Mouse (Mus musculus) cerebellum, adult 11 months (tissue): ENCODE results near the gene Cfap100.

ENCODE experiments used
- DNase-seq: peaks from one replicate; pipeline ENCODE4 v3.0.0; 2022

Gene Cfap100

DNA sequence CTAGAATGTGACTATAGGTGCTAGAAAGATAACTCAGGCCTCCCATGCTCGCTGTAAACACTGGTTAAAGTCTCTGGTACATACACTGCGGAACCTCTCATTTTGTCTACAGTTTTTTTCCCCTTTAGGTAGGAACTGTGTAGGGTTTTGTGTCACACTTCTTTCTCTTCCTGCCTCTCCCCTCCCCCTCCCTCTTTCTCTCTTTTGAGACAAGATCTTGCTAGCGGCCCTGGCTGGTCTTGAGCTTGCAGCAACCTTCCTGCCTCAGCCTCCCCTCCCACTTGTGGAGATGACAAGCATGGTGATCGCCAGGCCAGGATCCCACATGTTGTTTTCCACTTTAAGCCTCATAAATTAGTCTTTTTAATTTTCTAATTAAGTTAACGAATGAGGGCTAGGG, 25.2 kb upstream of the Cfap100 start:
- DNase-seq: no peak

DNA sequence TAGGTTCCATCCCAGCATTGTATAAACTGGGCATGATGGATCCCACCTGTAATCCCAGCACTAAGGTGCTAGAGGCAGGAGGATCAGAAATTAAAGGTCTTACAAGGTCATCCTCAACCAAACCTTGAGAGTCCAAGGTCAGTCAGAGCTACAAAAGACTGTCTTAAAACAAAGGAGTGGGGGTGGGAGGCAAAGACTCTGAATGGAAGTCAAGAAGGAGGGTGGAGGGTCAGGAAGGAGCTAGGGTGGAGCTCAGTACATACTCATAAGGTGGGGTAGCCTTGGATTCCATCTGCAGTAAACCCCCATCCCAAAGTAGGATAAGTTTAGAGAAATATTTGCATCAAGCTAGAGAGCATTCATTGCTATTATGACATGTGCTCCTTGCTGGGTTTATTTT, 24.0 kb upstream of the Cfap100 start:
- DNase-seq: no peak

DNA sequence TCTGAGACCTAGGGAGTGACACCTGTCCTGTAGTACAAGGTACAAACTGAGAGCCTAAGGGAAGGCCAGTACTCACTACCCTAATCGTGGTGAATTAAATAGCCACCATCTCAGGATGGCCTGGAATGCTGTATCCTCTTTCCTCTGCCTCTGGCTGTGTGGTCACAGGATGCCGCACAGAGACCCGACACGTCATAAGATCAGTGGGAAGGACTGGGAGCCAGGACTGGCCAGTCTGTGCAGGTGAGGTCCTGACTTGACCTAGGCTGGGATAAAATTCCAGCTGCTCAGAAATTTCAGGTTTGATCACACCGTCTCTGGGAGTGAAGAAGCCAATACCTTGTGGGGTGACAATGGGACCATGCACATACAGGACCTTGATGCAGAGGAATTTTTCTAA, 22.9 kb upstream of the Cfap100 start:
- DNase-seq: no peak

DNA sequence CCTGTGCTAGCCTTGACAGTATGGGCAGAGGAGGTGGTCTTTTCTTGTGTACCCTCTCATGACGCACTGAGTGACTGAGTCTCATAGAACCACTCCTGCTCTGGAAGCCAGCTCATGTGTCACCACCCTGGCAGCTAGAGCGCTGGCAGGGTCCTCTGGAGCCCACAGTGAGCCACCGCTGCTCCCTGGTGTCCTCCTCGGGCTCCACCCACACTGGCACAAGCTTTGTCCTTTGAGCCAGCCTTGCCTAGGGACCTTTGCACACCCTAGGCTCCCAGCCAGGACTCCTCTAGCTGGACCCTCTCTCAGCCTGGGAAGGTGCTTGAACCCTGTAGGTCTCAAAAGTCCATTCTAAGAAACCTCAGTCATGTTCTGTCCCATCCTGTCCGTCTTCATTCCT, 22.1 kb upstream of the Cfap100 start:
- no peak for DNase-seq

DNA sequence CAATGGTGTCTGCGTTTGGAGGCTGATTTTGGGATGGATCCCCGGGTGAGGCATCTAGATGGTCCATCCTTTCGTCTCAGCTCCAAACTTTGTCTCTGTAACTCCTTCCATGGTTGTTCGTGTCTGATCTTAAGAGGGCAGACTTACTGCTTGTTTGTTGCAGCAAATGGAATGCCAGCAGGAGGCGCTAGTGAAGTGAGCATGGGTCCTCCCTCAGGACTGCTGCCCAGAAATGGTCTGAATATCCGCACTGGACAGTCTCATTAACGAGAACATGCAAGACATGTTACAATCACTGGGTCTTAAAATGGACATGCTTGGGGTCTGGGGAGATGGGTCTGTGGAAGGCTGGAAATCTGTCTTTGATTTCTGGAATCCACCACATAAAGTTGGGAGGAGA, 21.6 kb upstream of the Cfap100 start:
- DNase-seq: peak; percentile 82

DNA sequence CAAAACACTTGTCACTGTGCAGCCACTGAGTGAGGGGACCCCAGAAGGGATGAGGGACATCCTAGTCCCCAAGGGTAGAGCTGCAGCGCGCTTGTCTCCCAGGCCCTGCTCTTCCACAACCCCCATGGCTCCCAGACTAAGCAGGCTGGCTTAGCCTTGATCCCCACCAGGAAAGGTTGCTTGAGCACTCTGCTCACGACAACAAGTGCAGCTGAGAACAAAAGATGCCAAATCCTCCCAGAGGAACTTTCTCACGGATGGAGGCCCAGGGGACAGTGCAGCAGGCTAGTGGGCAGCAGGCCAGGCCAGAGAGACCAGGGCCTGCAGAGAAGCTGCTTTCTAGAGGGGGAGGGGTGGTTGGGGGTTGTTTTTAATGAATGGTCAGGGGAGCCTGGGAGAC, 18.3 kb upstream of the Cfap100 start:
- DNase-seq: no peak

DNA sequence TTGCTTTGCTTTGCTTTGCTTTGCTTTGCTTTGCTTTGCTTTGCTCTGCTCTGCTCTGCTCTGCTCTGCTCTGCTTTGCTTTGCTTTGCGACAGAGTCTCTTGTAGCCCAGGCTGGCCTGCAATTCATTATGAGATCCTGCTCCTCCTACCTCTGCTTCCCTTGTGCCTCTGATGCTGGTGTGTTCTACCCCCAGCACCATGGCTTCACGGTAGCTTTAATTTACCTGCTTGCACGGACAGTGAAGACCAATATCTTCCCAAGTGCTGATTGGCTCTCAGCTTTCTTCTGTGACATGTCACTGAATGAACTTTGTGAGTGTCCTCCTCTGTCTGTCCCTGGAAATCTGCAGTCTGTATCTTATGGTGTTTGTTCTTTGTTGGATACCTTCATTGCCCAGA, 8.4 kb upstream of the Cfap100 start:
- DNase-seq: no peak

DNA sequence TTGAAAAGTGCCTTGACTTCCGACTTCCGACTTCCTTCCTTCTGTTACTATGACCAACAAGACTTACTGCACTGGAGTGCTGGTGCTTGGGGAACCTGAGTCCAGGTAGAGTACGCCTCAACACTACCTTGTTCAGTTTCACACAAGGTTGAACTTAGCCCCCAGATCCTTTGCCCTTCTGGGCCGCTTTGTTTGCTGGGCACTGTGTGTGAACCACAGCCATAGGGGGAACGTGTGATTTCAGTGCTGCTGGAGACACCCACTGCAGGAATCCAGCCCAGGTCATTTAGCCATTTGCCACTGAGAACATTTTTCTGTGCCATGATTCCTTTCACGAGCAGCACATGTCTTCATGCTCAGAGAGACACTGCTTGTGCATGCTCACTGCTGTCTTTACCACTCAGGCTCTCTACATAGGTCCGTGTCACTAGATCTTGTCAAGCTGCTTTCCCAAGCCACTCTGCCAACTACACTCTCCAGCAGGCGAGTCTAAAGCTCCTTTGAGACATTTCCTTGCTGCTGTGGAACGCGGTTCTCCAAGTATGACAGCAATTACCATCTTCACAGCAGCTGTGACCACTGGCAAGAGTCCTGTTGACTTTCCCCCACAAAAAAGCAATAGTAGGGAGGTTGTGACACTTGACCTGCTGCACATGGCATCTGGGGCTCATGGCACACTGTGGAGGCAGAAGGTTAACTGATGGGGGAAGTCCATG, 7.8 kb upstream of the Cfap100 start:
- no peak for DNase-seq

DNA sequence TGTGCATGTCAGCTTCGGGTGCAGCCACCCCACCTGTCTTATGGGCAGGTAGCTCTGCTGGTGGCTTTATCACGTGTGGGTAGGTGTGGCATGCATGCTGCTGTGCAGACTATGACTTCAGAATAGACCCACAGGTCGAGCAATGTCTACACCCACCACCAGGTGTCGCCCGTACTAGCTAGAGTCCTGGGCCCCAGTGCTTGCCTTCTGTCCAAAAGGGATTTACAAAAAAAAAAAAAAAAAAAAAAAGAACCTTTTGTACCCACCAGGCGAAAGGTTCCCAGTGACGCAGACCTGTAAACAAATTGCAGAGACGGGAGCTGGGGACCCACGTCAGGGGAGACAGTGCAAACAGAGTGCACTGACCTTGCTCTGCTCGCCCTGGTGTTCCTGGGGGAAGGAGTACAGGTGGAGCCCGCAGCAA, 6.6 kb upstream of the Cfap100 start:
- peak; percentile 80 for DNase-seq

DNA sequence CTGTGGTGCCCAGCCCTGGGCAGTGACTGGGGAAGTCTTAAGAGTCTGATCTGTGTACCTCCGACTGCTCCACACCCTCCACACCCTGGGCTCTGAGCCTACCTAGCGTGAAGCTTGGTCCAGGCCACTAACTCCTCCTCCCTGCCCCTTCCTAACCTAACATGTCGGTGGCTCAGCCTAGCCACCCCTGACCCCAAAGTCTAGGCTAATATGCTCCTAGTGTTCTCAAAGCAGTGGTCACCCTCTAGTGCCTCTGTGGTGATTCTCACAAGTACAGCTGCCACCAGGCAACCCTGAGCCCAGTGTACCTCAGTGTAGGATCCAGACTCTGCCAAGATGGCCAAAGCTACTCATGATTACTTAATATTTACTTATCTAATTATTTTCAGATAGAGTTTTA, 6.1 kb upstream of the Cfap100 start:
- no peak for DNase-seq

DNA sequence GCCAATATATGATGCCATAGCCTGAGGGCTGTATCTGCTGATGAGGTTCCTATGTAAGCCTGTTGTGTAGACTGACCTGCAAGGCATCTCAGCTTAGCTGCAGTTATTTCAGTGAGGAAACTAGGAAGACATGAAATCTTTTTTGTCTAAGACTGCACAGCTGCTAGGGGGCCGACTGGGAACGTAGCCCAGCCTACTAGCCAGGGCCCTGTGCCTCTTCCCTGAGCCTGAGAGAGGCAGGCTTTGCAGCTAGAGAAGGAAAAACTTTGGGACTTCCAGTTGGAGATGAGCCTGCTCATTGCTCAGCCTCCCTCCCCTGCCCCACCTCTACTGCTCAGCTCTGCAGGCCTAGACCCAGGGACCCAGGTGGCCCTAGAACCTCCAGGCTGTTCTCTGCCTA, 2.9 kb upstream of the Cfap100 start:
- DNase-seq: no peak

DNA sequence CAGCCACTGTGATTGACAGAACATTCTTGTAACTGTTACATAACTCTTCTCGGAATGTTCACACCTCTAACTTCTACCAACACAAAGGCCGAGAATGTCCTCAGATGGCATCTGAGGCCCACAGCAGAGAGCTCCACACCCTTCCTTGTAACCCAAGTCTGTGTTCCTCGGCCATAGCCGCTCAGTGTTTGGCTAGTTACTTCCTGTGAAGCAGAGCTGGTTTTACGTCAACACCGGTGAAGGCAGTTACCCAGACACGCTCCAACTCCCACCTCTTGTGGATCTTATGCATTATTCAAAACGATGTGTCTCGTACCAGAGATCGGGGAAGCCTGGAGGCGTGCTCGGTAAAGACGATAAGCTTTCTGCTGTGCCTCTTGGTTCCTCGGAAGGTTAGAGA, 1.3 kb upstream of the Cfap100 start:
- DNase-seq: no peak

DNA sequence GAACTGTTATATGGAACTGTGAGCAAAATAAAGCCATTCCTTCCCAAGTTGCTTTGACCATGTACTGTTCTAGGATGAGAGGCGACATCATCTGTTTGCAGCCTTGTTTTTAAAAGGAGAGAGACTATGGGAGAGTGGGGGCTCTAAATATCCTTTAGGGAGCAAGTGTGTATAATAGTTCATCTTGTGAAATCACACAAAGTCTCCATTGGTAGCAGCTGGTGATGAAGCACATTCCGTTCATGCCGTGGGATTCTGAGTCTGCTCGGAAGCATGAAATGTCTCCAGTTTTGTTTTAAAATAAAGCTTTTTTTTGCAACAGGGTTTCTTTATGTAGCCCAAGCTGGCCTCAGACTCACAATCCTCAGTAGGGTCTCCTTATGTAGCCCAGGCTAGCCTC, 2.6 kb downstream of the Cfap100 start:
- DNase-seq: no peak

DNA sequence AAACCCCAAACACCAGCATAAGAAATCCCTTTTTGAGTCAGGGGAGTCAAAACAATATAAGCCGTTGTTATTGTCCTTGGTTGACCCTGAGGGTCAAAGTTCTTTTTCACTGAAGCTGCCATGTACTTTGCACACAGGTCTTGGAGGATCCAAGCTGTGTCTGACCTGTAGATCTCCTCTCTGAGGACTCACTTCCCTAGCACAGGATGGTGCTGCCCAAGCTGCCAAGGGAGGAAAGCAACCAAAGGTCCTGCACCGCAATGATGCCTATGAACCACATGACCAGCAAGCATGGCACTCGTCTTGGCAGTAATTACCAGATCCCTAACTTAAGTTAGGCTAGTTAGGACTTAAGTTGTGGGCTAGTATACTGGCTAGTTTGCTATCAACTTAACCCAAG, 3.2 kb downstream of the Cfap100 start:
- no peak for DNase-seq

DNA sequence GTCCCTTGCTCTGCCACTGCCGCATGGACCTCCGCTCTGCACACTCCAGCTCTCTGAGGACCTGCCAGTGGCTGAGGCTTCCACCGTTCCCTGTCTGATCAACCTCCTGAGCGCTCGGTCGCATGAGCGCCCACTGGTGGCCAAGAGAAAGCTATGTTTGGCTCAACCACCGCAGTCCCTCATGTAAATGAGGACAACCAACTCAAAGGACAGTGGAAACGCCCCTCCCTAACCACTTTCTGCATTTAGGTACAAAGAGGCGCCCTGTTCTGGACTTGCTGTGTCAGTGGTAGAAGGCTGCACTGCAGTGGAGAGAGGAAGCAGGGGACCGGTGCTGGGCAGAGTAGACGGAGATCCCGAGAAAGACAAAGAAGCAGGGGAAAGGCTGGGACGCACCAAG, 6.0 kb downstream of the Cfap100 start:
- peak; percentile 65 for DNase-seq

DNA sequence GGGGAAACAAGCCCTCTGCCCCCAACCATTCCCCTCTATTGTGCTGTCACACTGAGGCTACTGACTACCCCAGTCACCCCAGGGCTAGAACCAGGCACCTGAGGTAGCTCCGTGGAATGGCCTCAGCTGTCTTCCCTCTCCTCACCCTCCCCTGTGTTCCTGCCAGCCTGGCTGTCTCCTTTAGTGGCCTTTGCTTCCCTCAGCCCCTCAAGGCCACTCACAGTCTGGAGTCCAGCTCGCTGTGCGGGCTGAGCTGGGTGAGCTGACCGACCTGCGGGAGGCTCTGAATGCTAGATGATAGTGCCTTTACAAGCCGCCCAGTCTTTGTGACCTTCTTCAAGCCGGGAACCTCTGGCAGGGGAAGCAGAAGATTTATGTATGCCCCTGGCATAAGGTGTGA, 16.7 kb downstream of the Cfap100 start:
- no peak for DNase-seq

DNA sequence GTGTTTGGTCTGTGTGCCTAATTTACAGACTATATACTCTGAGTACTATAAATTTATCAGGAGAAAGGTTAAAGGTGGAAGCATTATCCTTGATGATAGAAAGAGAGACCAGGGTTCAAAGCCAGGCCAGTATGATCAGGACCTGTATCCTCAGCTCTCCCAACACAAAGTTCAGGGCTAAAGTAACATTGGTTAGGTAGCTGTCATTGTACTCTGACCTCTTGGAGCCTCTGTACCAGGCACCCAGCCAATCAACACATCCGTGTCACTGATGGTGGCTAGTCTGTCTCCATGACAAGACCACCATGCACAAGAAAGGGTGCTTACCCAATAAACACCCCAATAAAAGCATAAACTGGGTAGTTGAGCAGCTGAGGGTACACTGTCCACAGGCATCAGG, 17.6 kb downstream of the Cfap100 start:
- DNase-seq: no peak

DNA sequence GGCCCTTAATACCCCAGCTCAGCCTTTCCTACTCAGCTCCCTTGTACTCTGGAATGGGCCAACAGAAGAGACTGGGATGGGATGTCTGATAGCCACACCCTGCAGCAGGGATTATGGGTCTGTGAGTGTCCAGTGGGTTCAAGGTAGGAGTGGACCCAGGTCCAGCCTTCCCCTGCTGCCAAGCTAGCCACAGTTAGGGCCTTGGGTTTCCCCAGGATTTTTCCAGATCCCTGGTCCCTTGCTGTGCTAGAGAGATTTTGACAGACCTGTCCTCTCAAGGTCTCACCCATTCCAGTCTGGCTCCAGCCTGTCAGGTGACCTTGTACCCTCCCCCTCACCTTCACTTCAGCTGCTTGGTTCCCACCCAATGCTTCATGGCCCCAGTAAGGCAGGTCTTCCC, 20.0 kb downstream of the Cfap100 start:
- no peak for DNase-seq

DNA sequence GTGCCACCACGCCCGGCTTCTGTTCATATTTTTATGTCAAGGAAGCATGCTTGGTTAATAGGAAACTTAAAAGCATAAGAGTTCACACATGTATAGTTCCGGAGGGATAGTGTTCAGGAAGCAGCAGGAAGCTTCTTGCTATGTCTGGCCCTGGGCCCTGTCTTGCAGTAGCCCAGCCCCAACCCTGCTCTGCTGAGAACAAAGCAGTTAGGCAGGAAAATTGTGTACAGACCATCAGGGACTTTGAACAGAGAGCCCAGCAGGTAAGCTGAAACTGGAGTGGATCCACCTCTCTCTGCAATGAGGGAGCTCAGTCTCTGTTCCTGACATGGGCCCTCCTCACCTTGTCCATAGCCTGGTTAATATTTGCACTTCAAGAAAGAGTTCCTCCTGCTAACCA, 31.3 kb downstream of the Cfap100 start:
- no peak for DNase-seq

DNA sequence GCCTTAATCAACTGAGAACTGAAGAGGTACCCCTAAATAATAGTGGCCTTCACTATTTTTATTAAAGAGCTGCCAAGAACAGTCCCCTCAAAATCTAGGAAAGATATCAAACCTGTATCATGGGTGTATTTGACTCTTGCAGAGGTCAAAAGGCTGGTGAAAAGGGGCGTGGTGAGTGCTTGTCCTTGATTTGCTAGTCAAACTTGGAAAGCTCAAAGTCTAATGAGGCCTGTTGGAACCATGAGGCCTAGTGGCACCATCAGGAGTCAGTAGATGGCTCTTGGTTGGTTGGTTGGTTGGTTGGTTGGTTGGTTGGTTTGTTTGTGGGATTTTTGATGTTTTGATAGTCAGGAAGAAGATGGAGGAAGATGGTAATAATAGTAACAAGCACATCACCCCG, 32.8 kb downstream of the Cfap100 start:
- no peak for DNase-seq

DNA sequence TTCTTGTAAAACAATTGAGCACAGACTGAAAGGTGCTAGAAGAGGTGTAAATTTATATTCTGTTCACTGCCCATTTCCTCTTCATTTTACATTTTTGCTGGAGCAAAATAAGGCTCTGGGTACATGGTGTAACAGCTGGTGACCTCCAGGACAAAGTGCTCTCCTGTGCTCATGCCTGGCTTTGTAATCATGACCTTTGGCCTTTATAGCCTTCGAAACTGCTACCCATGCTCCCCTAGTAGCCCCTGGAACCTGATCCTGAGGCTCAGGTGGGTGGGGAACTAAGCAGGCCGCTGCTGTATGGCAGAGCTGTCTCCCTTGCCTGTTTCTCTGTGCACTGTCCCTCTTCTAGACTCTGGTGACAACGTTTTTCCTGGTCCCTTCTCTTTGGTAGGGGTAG, 34.6 kb downstream of the Cfap100 start:
- DNase-seq: no peak

DNA sequence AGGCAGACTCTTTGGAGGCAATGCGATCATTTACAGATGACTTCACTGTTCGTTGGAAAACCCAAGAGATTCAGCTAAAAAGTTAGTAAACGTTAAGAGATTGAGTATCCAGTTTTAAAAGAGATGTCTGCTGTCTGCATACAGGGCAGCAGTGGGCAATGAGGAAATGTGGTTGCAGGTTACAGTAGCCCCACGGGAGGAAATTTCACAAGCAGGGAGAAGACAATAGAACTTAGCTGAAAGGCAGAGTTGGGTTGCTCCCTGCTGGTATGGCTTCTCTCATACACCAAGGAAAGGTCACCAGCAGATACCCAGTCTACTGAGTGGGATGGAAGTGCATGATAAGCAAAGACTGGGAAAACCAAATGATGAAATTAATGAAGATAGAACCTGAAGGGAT, 38.0 kb downstream of the Cfap100 start:
- no peak for DNase-seq

DNA sequence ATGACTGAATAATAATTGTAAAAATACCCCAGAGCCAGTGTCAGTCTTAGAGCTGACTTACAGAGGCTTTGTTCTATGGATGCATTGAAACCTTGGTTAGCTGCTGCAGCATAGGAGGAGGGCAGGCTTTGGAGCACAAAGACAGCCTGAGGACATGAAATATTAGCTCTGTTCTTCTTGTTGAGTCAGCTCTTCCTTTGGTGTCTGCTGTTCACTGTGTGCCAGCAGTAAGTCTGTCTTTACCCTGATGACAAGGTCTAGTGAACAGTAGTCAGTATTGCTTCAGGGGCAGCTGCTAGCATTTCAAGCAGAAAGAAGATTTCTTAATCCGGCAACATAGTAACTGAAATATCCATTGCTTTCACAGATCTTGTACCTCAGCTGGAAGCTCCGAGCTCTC, 47.1 kb downstream of the Cfap100 start:
- no peak for DNase-seq

DNA sequence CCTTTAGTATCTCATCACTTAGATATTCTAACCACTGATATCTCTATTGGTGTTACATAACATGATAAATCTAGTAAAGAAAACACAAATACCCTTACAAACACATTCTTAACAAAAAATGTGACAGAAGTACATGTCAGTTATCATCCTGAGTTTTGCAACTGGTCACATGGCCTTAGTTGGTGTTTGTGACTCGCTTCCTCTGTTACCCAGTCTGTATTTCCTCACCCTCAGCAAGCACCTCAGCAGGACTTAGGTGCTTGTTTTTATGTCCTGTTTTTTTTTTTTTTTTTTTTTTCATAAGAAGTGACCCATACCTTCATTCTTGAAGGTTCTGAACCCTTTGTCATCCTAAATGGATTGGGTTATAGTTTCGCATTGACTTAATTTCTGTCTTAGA, 50.9 kb downstream of the Cfap100 start:
- no peak for DNase-seq

DNA sequence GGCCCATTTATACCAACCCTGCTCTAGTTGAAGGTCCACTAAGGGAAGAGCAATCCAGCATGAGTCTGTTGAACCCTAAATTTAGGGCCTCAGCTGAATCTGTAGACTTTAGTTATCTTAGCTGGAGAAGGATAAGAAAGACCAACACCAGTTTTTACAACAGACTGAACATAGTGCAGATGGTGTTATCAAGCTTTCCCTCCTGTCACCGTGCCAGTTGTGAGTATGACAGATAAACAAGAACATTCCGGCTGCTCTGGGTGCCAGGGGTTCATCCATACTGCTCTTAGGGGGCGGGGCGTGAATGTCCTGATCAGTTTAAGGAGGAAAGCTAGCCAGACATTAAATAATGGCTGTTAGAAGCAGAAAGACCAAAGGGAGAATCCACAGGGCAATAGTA, 54.0 kb downstream of the Cfap100 start:
- no peak for DNase-seq
